Mouse (Mus musculus) liver, adult (tissue): Measurements from ENCODE around the gene Fbn1.

Experiments used
- GATA4 ChIP-seq: IDR thresholded peaks from 2 replicates; pipeline ENCODE4 v1.6.1; 2014; ENCODE audit warnings: mild to moderate bottlenecking, low read length; ENCODE audit not compliant: insufficient replicate concordance

The Fbn1 gene

GRCm38 (mm10) chr2:125510752-125511151, 3.0 kb upstream of the Fbn1 start:
- no peak for TF ChIP-seq GATA4

GRCm38 (mm10) chr2:125508381-125508780, 588 bp upstream of the Fbn1 start:
- no peak for TF ChIP-seq GATA4

- TF ChIP-seq GATA4 = no peak
These were observed 1.3 kb downstream of the Fbn1 start for GRCm38 (mm10) chr2:125506316-125507054.

GRCm38 (mm10) chr2:125505746-125506315, 2.0 kb downstream of the Fbn1 start:
- no peak for TF ChIP-seq GATA4

- no peak for TF ChIP-seq GATA4
These were observed 2.6 kb downstream of the Fbn1 start, which contains the start of gene Gm9913 for GRCm38 (mm10) chr2:125505006-125505745. Gene Gm9913 (plus strand): TSS chr2:125505089.

- no peak for TF ChIP-seq GATA4
These were observed 6.3 kb downstream of the Fbn1 start for GRCm38 (mm10) chr2:125501526-125501925.

GRCm38 (mm10) chr2:125498216-125498615, 9.6 kb downstream of the Fbn1 start:
- no peak for TF ChIP-seq GATA4

GRCm38 (mm10) chr2:125496696-125497095, 11.1 kb downstream of the Fbn1 start:
- no peak for TF ChIP-seq GATA4

- no peak for TF ChIP-seq GATA4
These were observed 12.7 kb downstream of the Fbn1 start for GRCm38 (mm10) chr2:125494831-125495812.

- no peak for TF ChIP-seq GATA4
These were observed 13.5 kb downstream of the Fbn1 start for GRCm38 (mm10) chr2:125494291-125494690.

GRCm38 (mm10) chr2:125492050-125492900, 15.5 kb downstream of the Fbn1 start:
- TF ChIP-seq GATA4 = no peak

GRCm38 (mm10) chr2:125489979-125490378, 17.8 kb downstream of the Fbn1 start:
- no peak for TF ChIP-seq GATA4

- TF ChIP-seq GATA4 = no peak
These were observed 22.9 kb downstream of the Fbn1 start for GRCm38 (mm10) chr2:125484910-125485309.

GRCm38 (mm10) chr2:125484164-125484563, 23.6 kb downstream of the Fbn1 start:
- TF ChIP-seq GATA4 = no peak

GRCm38 (mm10) chr2:125481531-125482317, 26.1 kb downstream of the Fbn1 start:
- no peak for TF ChIP-seq GATA4
